In the genomic region with DNA sequence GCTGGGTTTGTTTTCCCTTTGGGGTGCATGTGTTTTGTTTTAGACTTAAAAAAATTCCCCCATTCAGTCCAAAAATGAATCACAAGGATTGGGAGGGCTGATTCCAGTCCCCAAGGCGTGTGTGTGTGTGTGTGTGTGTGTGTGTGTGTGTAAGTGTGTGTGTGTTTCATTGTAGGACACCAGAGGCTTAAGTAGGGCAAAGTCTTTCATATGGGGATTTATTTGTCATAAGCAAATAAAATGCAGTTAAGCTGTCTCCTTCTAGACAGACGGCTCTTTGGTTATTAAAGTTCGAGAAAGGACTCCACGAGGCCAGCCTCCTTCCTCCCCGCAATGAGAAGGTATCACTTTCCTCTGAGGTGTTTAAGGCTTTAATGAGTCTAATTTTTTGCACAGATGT, we compare ENCODE assay signal across 15 mouse cellular contexts. TPM values are rescaled to one million over a fixed set of nuclear protein-coding genes. Genes with fewer than 3 reads are reported as not detected.
A peak's percentile ranks its signal among the peaks of the same experiment; 100 is the strongest.
DNase-seq lines count a peak whose midpoint lies in the region; ATAC-seq and TF ChIP-seq lines count a peak whose summit lies in the region.
"Had no signal": no experiment of that assay in that cellular context is flagged by ENCODE, and none has a peak within 500 bp of the region (broad histone marks: within the 10 kb centered on the region; RNA-seq: fewer than 3 reads in every experiment).

No protein-coding gene starts in this region.

- peak overlapping the region; percentile 99 for H3K9ac ChIP-seq in kidney, embryonic 14.5 days (ENCODE audit: low read depth, low read length)
- peak overlapping the region; percentile 87; the same call in 1 of the 2 replicates for H3K9ac ChIP-seq in hindbrain, embryonic 11.5 days (ENCODE audit: low read depth, low read length)
- H3K9ac ChIP-seq in intestine, postnatal 0 days (ENCODE audit: low read depth, low read length), result peak overlapping the region; percentile 5; the same call in 1 of the 2 replicates
- H3K9ac ChIP-seq: forebrain, postnatal 0 days; liver, embryonic 12.5 days had no signal

- peaks cover 67% of the 10 kb centered on the region for H3K4me1 ChIP-seq in kidney, embryonic 14.5 days (ENCODE audit: control insufficient read depth, insufficient read depth, low read length)
- H3K4me1 ChIP-seq in brown adipose tissue, adult 24 weeks (ENCODE audit: control insufficient read depth, insufficient read depth, insufficient read length, low read length), result peaks cover 6% of the 10 kb centered on the region; the same call in 1 of the 2 replicates
- H3K4me1 ChIP-seq in hindbrain, embryonic 11.5 days (replicated peaks; ENCODE audit: control insufficient read depth, insufficient read depth, low read length), result no peaks in the 10 kb centered on the region
- H3K4me1 ChIP-seq in intestine, postnatal 0 days (replicated peaks; ENCODE audit: control insufficient read depth, insufficient read depth, low read length), result no peaks in the 10 kb centered on the region
- H3K4me1 ChIP-seq: liver, embryonic 12.5 days had no signal

- H3K4me2 ChIP-seq in kidney, embryonic 14.5 days (replicated peaks; ENCODE audit: low read depth, low read length), result peak overlapping the region; percentile 95
- peak overlapping the region; percentile 35 for H3K4me2 ChIP-seq in hindbrain, embryonic 11.5 days (replicated peaks; ENCODE audit: low read depth, low read length)
- peak overlapping the region; percentile 83 for H3K4me2 ChIP-seq in intestine, postnatal 0 days (replicated peaks; ENCODE audit: low read depth)

- no peaks in the 10 kb centered on the region for H3K27me3 ChIP-seq in kidney, embryonic 14.5 days (ENCODE audit: control insufficient read depth, insufficient read depth, low read length)
- H3K27me3 ChIP-seq in hindbrain, embryonic 11.5 days (ENCODE audit: control insufficient read depth, insufficient read depth, low read length), result peaks cover 76% of the 10 kb centered on the region
- peaks cover 24% of the 10 kb centered on the region for H3K27me3 ChIP-seq in intestine, postnatal 0 days (replicated peaks; ENCODE audit: control insufficient read depth, insufficient read depth, low read length)

- no peak for TF ChIP-seq CTCF in intestine, postnatal 0 days (IDR thresholded peaks at IDR 0.05; ENCODE audit: low read depth)

- H3K36me3 ChIP-seq in kidney, embryonic 14.5 days (ENCODE audit: control insufficient read depth, insufficient read depth, low read length), result peaks cover 19% of the 10 kb centered on the region
- H3K36me3 ChIP-seq in hindbrain, embryonic 11.5 days (ENCODE audit: control insufficient read depth, insufficient read depth, low read length), result no peaks in the 10 kb centered on the region
- no peaks in the 10 kb centered on the region for H3K36me3 ChIP-seq in intestine, postnatal 0 days (ENCODE audit: control insufficient read depth, insufficient read depth)
- H3K36me3 ChIP-seq: liver, embryonic 12.5 days had no signal

- ATAC-seq in kidney, embryonic 14.5 days (ENCODE audit: low FRiP score, low TSS enrichment), result no peak
- no peak for ATAC-seq in hindbrain, embryonic 11.5 days (ENCODE audit: low FRiP score)
- ATAC-seq in intestine, postnatal 0 days, result no peak
- ATAC-seq in activated CD4-positive, CD25-positive, alpha-beta regulatory T cell, adult 4 months, result no peak
- ATAC-seq: forebrain, postnatal 0 days; liver, embryonic 12.5 days had no signal

- 19% methylated on average over 5 of the region's 5 CpGs for whole genome bisulfite sequencing in kidney, embryonic 14.5 days
- 9% methylated on average over 5 of the region's 5 CpGs for WGBS in hindbrain, embryonic 11.5 days
- WGBS in intestine, postnatal 0 days, result 30% methylated on average over 5 of the region's 5 CpGs

- H3K27ac ChIP-seq in kidney, embryonic 14.5 days (ENCODE audit: low read depth, low read length), result peak overlapping the region; percentile 100
- peak overlapping the region; percentile 36 for H3K27ac ChIP-seq in brown adipose tissue, adult 24 weeks (replicated peaks; ENCODE audit: low read depth, low read length)
- H3K27ac ChIP-seq in hindbrain, embryonic 11.5 days (ENCODE audit: low read depth, low read length), result peak overlapping the region; percentile 98
- peak overlapping the region; percentile 36; the same call in 1 of the 2 replicates for H3K27ac ChIP-seq in intestine, postnatal 0 days (ENCODE audit: low read depth, low read length)
- H3K27ac ChIP-seq: liver, embryonic 12.5 days had no signal

- DNase-seq in kidney, adult 11 months, result no peak
- DNase-seq in hindbrain, embryonic 11.5 days (ENCODE audit: low spot score), result no peak
- DNase-seq in natural killer cell, adult 2 months (ENCODE audit: low spot score in 2 of 2), result no peak
- DNase-seq in spleen, postnatal 4 days (ENCODE audit: low spot score in 2 of 2), result no peak
- DNase-seq: cerebellum, adult 9-10 months; forebrain, postnatal 0 days; gastrocnemius, postnatal 10 days; thymus, postnatal 25 days had no signal

- H3K4me3 ChIP-seq in kidney, embryonic 14.5 days (ENCODE audit: low read length), result peak overlapping the region; percentile 53
- H3K4me3 ChIP-seq in brown adipose tissue, adult 24 weeks (ENCODE audit: insufficient read depth, low read depth, low read length), result no peak overlapping the region
- peak overlapping the region; percentile 63 for H3K4me3 ChIP-seq in hindbrain, embryonic 11.5 days (ENCODE audit: low read depth, low read length)
- 0 out of 2 replicates have a peak overlapping the region, but pooled peaks have one; percentile 9 for H3K4me3 ChIP-seq in intestine, postnatal 0 days (ENCODE audit: low read depth, low read length)
- H3K4me3 ChIP-seq: erythroblast, embryonic 14.5 days; liver, embryonic 12.5 days had no signal

- H3K9me3 ChIP-seq in kidney, embryonic 14.5 days (ENCODE audit: control insufficient read depth, low read length), result no peaks in the 10 kb centered on the region
- no peaks in the 10 kb centered on the region for H3K9me3 ChIP-seq in hindbrain, embryonic 11.5 days (ENCODE audit: control insufficient read depth, low read length)
- no peaks in the 10 kb centered on the region for H3K9me3 ChIP-seq in intestine, postnatal 0 days (ENCODE audit: control insufficient read depth)
- H3K9me3 ChIP-seq: liver, embryonic 12.5 days had no signal

RNA-seq across cellular contexts. Expression of a gene that starts 1.3 kb away (rescaled TPM):
- polyA plus RNA-seq in kidney, embryonic 14.5 days (2014; fragmentation: Nextera tagmentation; extraction: Ambion mirVana), result 8.2 and 8.6 TPM in 2 replicates
- polyA plus RNA-seq in brown adipose tissue, adult 24 weeks (2012; ENCODE audit: insufficient read depth, insufficient read length, missing spikeins), result 1.7 and 2.0 TPM in 2 replicates
- polyA plus RNA-seq in hindbrain, embryonic 11.5 days (2014; fragmentation: Nextera tagmentation; extraction: Ambion mirVana), result 10.5 and 13.1 TPM in 2 replicates
- 1.1 and 1.3 TPM in 2 replicates for polyA plus RNA-seq in intestine, postnatal 0 days (2015; fragmentation: Nextera tagmentation; extraction: Ambion mirVana)
- not detected for polyA plus RNA-seq in activated CD4-positive, CD25-positive, alpha-beta regulatory T cell, adult 4 months (2017; shearing (Covaris generic))
- polyA plus RNA-seq: erythroblast, embryonic 14.5 days; forebrain, postnatal 0 days; midbrain, postnatal 0 days had no signal

RNA-seq across cellular contexts. Expression of a gene that starts 3.8 kb away (rescaled TPM):
- 4.2 and 8.6 TPM in 2 replicates for polyA plus RNA-seq in kidney, embryonic 14.5 days (2014; fragmentation: Nextera tagmentation; extraction: Ambion mirVana)
- 6.0 and 6.4 TPM in 2 replicates for polyA plus RNA-seq in brown adipose tissue, adult 24 weeks (2012; ENCODE audit: insufficient read depth, insufficient read length, missing spikeins)
- polyA plus RNA-seq in hindbrain, embryonic 11.5 days (2014; fragmentation: Nextera tagmentation; extraction: Ambion mirVana), result 3.5 and 5.1 TPM in 2 replicates
- polyA plus RNA-seq in intestine, postnatal 0 days (2015; fragmentation: Nextera tagmentation; extraction: Ambion mirVana), result 1.1 and 1.5 TPM in 2 replicates
- polyA plus RNA-seq in activated CD4-positive, CD25-positive, alpha-beta regulatory T cell, adult 4 months (2017; shearing (Covaris generic)), result 1 to 10 TPM in 1 of 2 experiments, under 1 TPM in 1; 0.98 to 1.1 TPM
- polyA plus RNA-seq: erythroblast, embryonic 14.5 days; forebrain, postnatal 0 days; midbrain, postnatal 0 days had no signal

RNA-seq across cellular contexts. Expression of a gene that starts 18.7 kb away (rescaled TPM):
- 22.1 and 24.3 TPM in 2 replicates for polyA plus RNA-seq in kidney, embryonic 14.5 days (2014; fragmentation: Nextera tagmentation; extraction: Ambion mirVana)
- polyA plus RNA-seq in brown adipose tissue, adult 24 weeks (2012; ENCODE audit: insufficient read depth, insufficient read length, missing spikeins), result 1.1 and 1.2 TPM in 2 replicates
- 33.1 and 42.5 TPM in 2 replicates for polyA plus RNA-seq in hindbrain, embryonic 11.5 days (2014; fragmentation: Nextera tagmentation; extraction: Ambion mirVana)
- 14.7 and 15.8 TPM in 2 replicates for polyA plus RNA-seq in intestine, postnatal 0 days (2015; fragmentation: Nextera tagmentation; extraction: Ambion mirVana)
- not detected for polyA plus RNA-seq in activated CD4-positive, CD25-positive, alpha-beta regulatory T cell, adult 4 months (2017; shearing (Covaris generic))
- polyA plus RNA-seq: erythroblast, embryonic 14.5 days; forebrain, postnatal 0 days; midbrain, postnatal 0 days had no signal

RNA-seq across cellular contexts. Expression of a gene that starts 28.5 kb away (rescaled TPM):
- 49.9 and 67.2 TPM in 2 replicates for polyA plus RNA-seq in kidney, embryonic 14.5 days (2014; fragmentation: Nextera tagmentation; extraction: Ambion mirVana)
- polyA plus RNA-seq in brown adipose tissue, adult 24 weeks (2012; ENCODE audit: insufficient read depth, insufficient read length, missing spikeins), result 3.2 and 3.7 TPM in 2 replicates
- 64.9 and 67.5 TPM in 2 replicates for polyA plus RNA-seq in hindbrain, embryonic 11.5 days (2014; fragmentation: Nextera tagmentation; extraction: Ambion mirVana)
- 8.4 and 9.4 TPM in 2 replicates for polyA plus RNA-seq in intestine, postnatal 0 days (2015; fragmentation: Nextera tagmentation; extraction: Ambion mirVana)
- not detected for polyA plus RNA-seq in activated CD4-positive, CD25-positive, alpha-beta regulatory T cell, adult 4 months (2017; shearing (Covaris generic))
- polyA plus RNA-seq: erythroblast, embryonic 14.5 days; forebrain, postnatal 0 days; midbrain, postnatal 0 days had no signal

RNA-seq across cellular contexts. Expression of a gene that starts 29.6 kb away (rescaled TPM):
- 44.1 and 53.1 TPM in 2 replicates for polyA plus RNA-seq in kidney, embryonic 14.5 days (2014; fragmentation: Nextera tagmentation; extraction: Ambion mirVana)
- 0.91 and 1.9 TPM in 2 replicates for polyA plus RNA-seq in brown adipose tissue, adult 24 weeks (2012; ENCODE audit: insufficient read depth, insufficient read length, missing spikeins)
- polyA plus RNA-seq in hindbrain, embryonic 11.5 days (2014; fragmentation: Nextera tagmentation; extraction: Ambion mirVana), result 15.9 and 38.5 TPM in 2 replicates
- polyA plus RNA-seq in intestine, postnatal 0 days (2015; fragmentation: Nextera tagmentation; extraction: Ambion mirVana), result 5.7 and 6.4 TPM in 2 replicates
- not detected for polyA plus RNA-seq in activated CD4-positive, CD25-positive, alpha-beta regulatory T cell, adult 4 months (2017; shearing (Covaris generic))
- polyA plus RNA-seq: erythroblast, embryonic 14.5 days; forebrain, postnatal 0 days; midbrain, postnatal 0 days had no signal

Comparison
In these comparisons a context has a peak if more than half of its experiments do, and no peak if none do; other contexts are left out.
1. H3K27ac ChIP-seq: peak in every context shown above with its lines; median percentile 100 in kidney, embryonic 14.5 days; 98 in hindbrain, embryonic 11.5 days; 36 in brown adipose tissue, adult 24 weeks; 36 in intestine, postnatal 0 days.
2. H3K4me2 ChIP-seq: peak in every context shown above with its lines; median percentile 95 in kidney, embryonic 14.5 days; 83 in intestine, postnatal 0 days; 35 in hindbrain, embryonic 11.5 days.
3. H3K9ac ChIP-seq: peak in every context shown above with its lines; median percentile 99 in kidney, embryonic 14.5 days; 87 in hindbrain, embryonic 11.5 days; 5 in intestine, postnatal 0 days.